Mouse (Mus musculus) midbrain, embryonic 11.5 days (tissue): ENCODE data around the gene Ints6l. TPM values are rescaled to one million over a fixed set of nuclear protein-coding genes. Genes with fewer than 3 reads are reported as not detected.

ENCODE experiments used
- ATAC-seq: fragments of 200-750 bp; cut with Nextera tagmentation; 2 replicates; pipeline ENCODE4 v1.8.0; 2017; ENCODE audit warnings: moderate TSS enrichment, moderate library complexity; ENCODE audit not compliant: low FRiP score
- DNase-seq: peaks from one replicate; pipeline ENCODE4 v3.0.0; 2015; ENCODE audit warnings: low spot score; ENCODE audit errors: missing footprints
- H3K27ac ChIP-seq: fragments of 300-500 bp; sonication (generic); 2 replicates; pipeline ENCODE4 v1.5.1; 2014; ENCODE audit warnings: low read depth, low read length
- H3K27me3 ChIP-seq: fragments of 300-500 bp; sonication (generic); 2 replicates; pipeline ENCODE4 v1.6.1; 2014; ENCODE audit warnings: mild to moderate bottlenecking, low read length, moderate library complexity, mixed read lengths; ENCODE audit not compliant: control insufficient read depth, insufficient read depth
- H3K36me3 ChIP-seq: fragments of 300-500 bp; sonication (generic); 2 replicates; pipeline ENCODE4 v1.6.1; 2014; ENCODE audit warnings: mild to moderate bottlenecking, low read length, moderate library complexity, mixed read lengths; ENCODE audit not compliant: control insufficient read depth, insufficient read depth
- H3K4me1 ChIP-seq: fragments of 300-500 bp; sonication (generic); 2 replicates; pipeline ENCODE4 v1.6.1; 2014; ENCODE audit warnings: low read length; ENCODE audit not compliant: control insufficient read depth, insufficient read depth
- H3K4me2 ChIP-seq: fragments of 300-500 bp; sonication (generic); 2 replicates; pipeline ENCODE4 v1.6.1; 2014; ENCODE audit warnings: mild to moderate bottlenecking, moderate library complexity
- H3K4me3 ChIP-seq: fragments of 300-500 bp; sonication (generic); 2 replicates; pipeline ENCODE4 v1.5.1; 2014; ENCODE audit warnings: low read depth, low read length
- H3K9ac ChIP-seq: fragments of 300-500 bp; sonication (generic); 2 replicates; pipeline ENCODE4 v1.6.1; 2014; ENCODE audit warnings: low read length
- H3K9me3 ChIP-seq: fragments of 300-500 bp; sonication (generic); 2 replicates; pipeline ENCODE4 v1.6.1; 2016; ENCODE audit warnings: low read length; ENCODE audit not compliant: control insufficient read depth
- WGBS: fragments of 180-500 bp; shearing (Covaris S2); extraction: QIAGEN DNeasy Blood & Tissue Kit; methylation state at CpG from one replicate; pipeline ENCODE4 v1.1.7; 2014; 5-methylcytosine and 5-hydroxymethylcytosine counted together
- polyA plus RNA-seq: library from polyadenylated mRNA; unstranded; fragments of >200 nt; fragmentation: Nextera tagmentation; extraction: Ambion mirVana; gene quantifications from 2 replicates; pipeline ENCODE4 v1.2.1, GENCODE M21; 2014

The Ints6l gene
- polyA plus RNA-seq, result 23.8 and 26.8 TPM in 2 replicates

- DNase-seq (peak; percentile 92), ATAC-seq (peak; percentile 86)
- Histone ChIP-seq H3K27me3 (no peaks in the 10 kb centered on the region), H3K4me2 (peak within 1 kb of the TSS; percentile 55), H3K27ac (peak within 1 kb of the TSS; percentile 88), H3K4me1 (no peaks in the 10 kb centered on the region), H3K9me3 (no peaks in the 10 kb centered on the region), H3K9ac (peak within 1 kb of the TSS; percentile 79), H3K36me3 (no peaks in the 10 kb centered on the region), H3K4me3 (peak within 1 kb of the TSS; percentile 55)
- WGBS, result 14% methylated on average over 20 of the region's 22 CpGs
Measured at GRCm38 (mm10) chrX:56454671-56455371, at the start of gene Ints6l. TSS of gene Ints6l (plus strand) at chrX:56454857.

- Histone ChIP-seq H3K27me3 (no peaks in the 10 kb centered on the region), H3K36me3 (no peaks in the 10 kb centered on the region), H3K9ac (no peak overlapping the region), H3K9me3 (no peaks in the 10 kb centered on the region), H3K4me2 (no peak overlapping the region), H3K27ac (no peak overlapping the region), H3K4me3 (no peak overlapping the region), H3K4me1 (no peaks in the 10 kb centered on the region)
- WGBS, result 86% methylated on average over 1 of the region's 1 CpGs
- DNase-seq (no peak), ATAC-seq (no peak)
Measured at GRCm38 (mm10) chrX:56405482-56405881, 49.2 kb upstream of the Ints6l start.

GRCm38 (mm10) chrX:56406128-56406527, 48.5 kb upstream of the Ints6l start:
- Histone ChIP-seq H3K27me3 (no peaks in the 10 kb centered on the region), H3K4me1 (no peaks in the 10 kb centered on the region), H3K9me3 (no peaks in the 10 kb centered on the region), H3K27ac (no peak overlapping the region), H3K4me3 (no peak overlapping the region), H3K9ac (no peak overlapping the region), H3K4me2 (no peak overlapping the region), H3K36me3 (no peaks in the 10 kb centered on the region)
- WGBS, result 66% methylated on average over 5 of the region's 5 CpGs
- no peak for DNase-seq
- ATAC-seq, result no peak

GRCm38 (mm10) chrX:56416277-56416676, 38.4 kb upstream of the Ints6l start:
- no peak for DNase-seq
- ATAC-seq, result no peak
- no peak overlapping the region for H3K27ac ChIP-seq
- no peak overlapping the region for H3K9ac ChIP-seq
- H3K36me3 ChIP-seq, result no peaks in the 10 kb centered on the region
- H3K4me3 ChIP-seq, result no peak overlapping the region
- no peaks in the 10 kb centered on the region for H3K4me1 ChIP-seq
- 70% methylated on average over 3 of the region's 3 CpGs for WGBS
- H3K27me3 ChIP-seq, result no peaks in the 10 kb centered on the region
- H3K9me3 ChIP-seq, result no peaks in the 10 kb centered on the region
- H3K4me2 ChIP-seq, result no peak overlapping the region

- no peaks in the 10 kb centered on the region for H3K27me3 ChIP-seq
- WGBS, result 68% methylated on average over 4 of the region's 4 CpGs
Measured at GRCm38 (mm10) chrX:56417541-56417940, 37.1 kb upstream of the Ints6l start.

GRCm38 (mm10) chrX:56430601-56431000, 24.1 kb upstream of the Ints6l start:
- Histone ChIP-seq H3K27ac (no peak overlapping the region), H3K9ac (no peak overlapping the region), H3K36me3 (no peaks in the 10 kb centered on the region), H3K4me2 (no peak overlapping the region), H3K4me3 (no peak overlapping the region), H3K27me3 (no peaks in the 10 kb centered on the region), H3K9me3 (no peaks in the 10 kb centered on the region), H3K4me1 (no peaks in the 10 kb centered on the region)
- DNase-seq (no peak), ATAC-seq (no peak)
- 50% methylated on average over 2 of the region's 2 CpGs for WGBS

More at GRCm38 (mm10) chrX:56417541-56417940, 37.1 kb upstream of the Ints6l start:
- Histone ChIP-seq H3K4me2 (no peak overlapping the region), H3K27ac (no peak overlapping the region), H3K9ac (no peak overlapping the region), H3K9me3 (no peaks in the 10 kb centered on the region), H3K36me3 (no peaks in the 10 kb centered on the region), H3K4me3 (no peak overlapping the region), H3K4me1 (no peaks in the 10 kb centered on the region)
- ATAC-seq (no peak), DNase-seq (no peak)

GRCm38 (mm10) chrX:56435758-56436283, 18.8 kb upstream of the Ints6l start:
- Histone ChIP-seq H3K27ac (no peak overlapping the region), H3K36me3 (no peaks in the 10 kb centered on the region), H3K4me3 (no peak overlapping the region), H3K9ac (no peak overlapping the region), H3K4me2 (no peak overlapping the region), H3K27me3 (no peaks in the 10 kb centered on the region), H3K9me3 (no peaks in the 10 kb centered on the region), H3K4me1 (no peaks in the 10 kb centered on the region)
- no peak for DNase-seq
- 77% methylated on average over 7 of the region's 7 CpGs for WGBS
- ATAC-seq, result no peak

GRCm38 (mm10) chrX:56446487-56447428, 7.9 kb upstream of the Ints6l start:
- no peak for ATAC-seq
- Histone ChIP-seq H3K9ac (no peak overlapping the region), H3K4me3 (no peak overlapping the region), H3K27ac (no peak overlapping the region), H3K4me2 (no peak overlapping the region), H3K9me3 (no peaks in the 10 kb centered on the region), H3K27me3 (no peaks in the 10 kb centered on the region), H3K4me1 (no peaks in the 10 kb centered on the region), H3K36me3 (no peaks in the 10 kb centered on the region)
- 80% methylated on average over 11 of the region's 11 CpGs for WGBS
- no peak for DNase-seq
